Mouse (Mus musculus) heart, postnatal 36 days (tissue): ENCODE data around the gene Gm45618. TPM values are rescaled to one million over a fixed set of nuclear protein-coding genes. Genes with fewer than 3 reads are reported as not detected.
"Not testable (repeated sequence)": the region's sequence is repeated elsewhere in the genome, so short reads cannot be mapped to it uniquely, and the experiment has no call there.

Experiments used
- DNase-seq, 2 experiments: peaks; one replicate each; pipeline ENCODE4 v3.0.0; 2021 to 2022
- intact Hi-C: fragments of 180-260 bp; cut with DNase I; formaldehyde crosslinking; loops from one replicate; pipeline ENCODE4 v1.15.1; 2025
- total RNA-seq, 2 experiments: library from RNA; stranded (reverse); gene quantifications; 2 replicates each; pipeline ENCODE4 v1.2.3; 2021

Gene Gm45618
- total RNA-seq, result not detected

DNA sequence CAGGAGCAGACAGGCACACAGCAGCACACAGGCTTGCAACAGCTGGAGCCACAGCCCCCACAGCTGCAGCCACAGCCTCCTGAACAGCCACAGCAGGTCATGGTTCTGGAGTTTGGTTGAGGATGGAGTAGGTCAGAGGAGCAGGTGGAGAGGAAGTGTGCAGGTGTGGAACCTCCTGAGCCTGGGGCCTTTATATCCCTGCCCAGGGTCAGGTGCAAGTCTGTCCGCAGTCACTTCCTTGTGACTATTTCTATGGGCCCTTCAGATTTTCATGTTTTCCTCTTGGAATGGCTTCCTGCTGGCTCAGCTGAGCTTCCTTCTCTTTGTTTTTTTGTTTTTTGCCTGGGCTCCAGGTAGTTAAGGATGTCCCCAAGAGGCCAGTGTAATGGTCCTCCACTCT is at the start of gene Gm45618:
Gene Gm45618, minus strand, starts transcription at position 101 of the 400 bp plus-strand sequence.
- intact Hi-C loops, result not testable (repeated sequence)

DNA sequence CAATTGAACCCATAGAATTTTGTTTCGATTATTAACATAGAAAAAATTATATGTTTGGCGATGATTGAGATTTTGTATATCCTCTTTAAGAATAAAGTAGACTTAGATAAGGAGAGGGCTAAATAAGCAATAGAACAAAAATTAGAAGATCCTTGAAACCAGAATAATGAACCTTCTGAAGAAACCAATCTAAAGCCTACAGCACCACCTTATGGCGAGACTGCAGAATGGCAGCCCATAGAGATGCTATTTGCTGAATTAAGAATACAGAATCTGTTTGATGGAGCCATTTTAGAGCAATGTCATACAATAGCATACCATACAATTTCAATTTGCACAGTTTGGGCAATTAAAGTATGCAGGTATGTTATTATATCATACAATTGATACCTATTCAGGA is 49.3 kb upstream of the Gm45618 start:
- DNase-seq, result no peak
- intact Hi-C loops, result no loop called here

More for the DNA sequence above, at the start of gene Gm45618:
- not testable (repeated sequence) for DNase-seq

- DNase-seq, intact Hi-C loops: not testable (repeated sequence)
Observed at GRCm38 (mm10) chr7:142165639-142166038, 45.1 kb upstream of the Gm45618 start, which contains the start of gene Gm4553. TSS of gene Gm4553 (minus strand) at chr7:142165739.

- intact Hi-C loops, result no loop called here
- no peak for DNase-seq
Observed at GRCm38 (mm10) chr7:142159366-142159765, 38.8 kb upstream of the Gm45618 start.

DNA sequence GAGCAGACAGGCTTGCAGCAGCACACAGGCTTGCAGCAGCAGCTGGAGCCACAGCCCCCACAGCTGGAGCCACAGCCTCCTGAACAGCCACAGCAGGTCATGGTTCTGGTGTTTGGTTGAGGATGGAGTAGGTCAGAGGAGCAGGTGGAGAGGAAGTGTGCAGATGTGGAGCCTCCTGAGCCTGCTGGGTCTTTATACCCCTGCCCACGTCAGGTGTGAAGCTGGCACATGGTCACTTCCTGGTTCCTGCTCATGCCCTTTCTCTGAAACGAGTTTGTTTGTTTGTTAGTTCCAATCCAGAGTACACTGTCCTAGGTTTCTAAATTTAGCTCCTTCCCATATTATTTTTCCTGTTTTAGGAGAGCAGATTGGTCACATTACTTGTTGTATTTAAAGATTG is 36.5 kb upstream of the Gm45618 start, which contains the start of gene Gm29735:
Gene Gm29735, minus strand, starts transcription at position 101 of the 400 bp plus-strand sequence.
- DNase-seq, intact Hi-C loops: not testable (repeated sequence)

GRCm38 (mm10) chr7:142155308-142155707 is 34.8 kb upstream of the Gm45618 start:
- intact Hi-C loops, result no loop called here
- DNase-seq, result no peak

- intact Hi-C loops, result no loop called here
- DNase-seq, result no peak
Observed at GRCm38 (mm10) chr7:142152191-142152590, 31.7 kb upstream of the Gm45618 start.

DNA sequence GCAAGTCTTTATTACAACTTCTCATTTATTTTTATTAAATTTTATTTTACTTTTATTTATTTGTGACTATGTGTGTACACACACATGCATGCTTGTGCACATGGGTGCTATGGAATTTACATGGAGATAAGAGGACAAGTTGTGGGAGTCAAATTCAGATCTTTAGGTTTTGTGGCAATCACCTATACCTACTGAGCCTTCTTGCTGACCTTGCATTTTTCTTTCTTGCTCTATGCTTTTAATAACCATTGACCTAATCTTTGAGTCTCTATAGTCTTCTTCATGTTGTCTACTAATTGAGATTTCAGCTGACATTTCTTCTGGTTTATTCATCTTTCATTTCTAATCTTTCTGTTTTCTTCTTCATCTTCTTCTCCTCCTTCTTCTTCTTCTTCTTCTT is 28.1 kb upstream of the Gm45618 start:
- intact Hi-C loops, result no loop called here
- no peak for DNase-seq

GRCm38 (mm10) chr7:142146033-142146432 is 25.5 kb upstream of the Gm45618 start:
- peak; percentile 26 to 36 for DNase-seq
- intact Hi-C loops, result loop anchor here (1.0 kb wide), 2 partner anchors 103 to 138 kb away; no protein-coding TSS in a partner anchor

GRCm38 (mm10) chr7:142145413-142145940 is 24.9 kb upstream of the Gm45618 start:
- no peak for DNase-seq
- intact Hi-C loops, result no loop called here

- intact Hi-C loops, result no loop called here
Observed at GRCm38 (mm10) chr7:142144507-142144906, 24.0 kb upstream of the Gm45618 start, which contains the start of gene Gm45337. TSS of gene Gm45337 (minus strand) at chr7:142144607.

GRCm38 (mm10) chr7:142143506-142144010 is 23.0 kb upstream of the Gm45618 start:
- intact Hi-C loops, result not testable (repeated sequence)

More at GRCm38 (mm10) chr7:142144507-142144906, 24.0 kb upstream of the Gm45618 start, which contains the start of gene Gm45337:
- DNase-seq, result no peak

GRCm38 (mm10) chr7:142140696-142141095 is 20.2 kb upstream of the Gm45618 start:
- intact Hi-C loops, result no loop called here
- DNase-seq, result no peak

More at GRCm38 (mm10) chr7:142143506-142144010, 23.0 kb upstream of the Gm45618 start:
- not testable (repeated sequence) for DNase-seq

DNA sequence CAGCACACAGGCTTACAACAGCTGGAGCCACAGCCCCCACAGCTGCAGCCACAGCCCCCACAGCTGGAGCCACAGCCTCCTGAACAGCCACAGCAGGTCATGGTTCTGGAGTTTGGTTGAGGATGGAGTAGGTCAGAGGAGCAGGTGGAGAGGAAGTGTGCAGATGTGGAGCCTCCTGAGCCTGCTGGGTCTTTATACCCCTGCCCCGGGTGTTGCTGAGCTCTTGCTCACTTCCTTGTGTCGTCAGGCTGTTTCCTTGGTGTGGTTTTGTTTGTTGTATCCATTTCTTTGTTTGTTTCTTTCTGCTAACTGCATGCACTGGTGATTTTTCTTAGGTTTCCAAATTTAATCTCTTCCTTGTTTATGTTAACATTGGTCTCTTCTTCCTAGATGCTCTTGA is 15.4 kb upstream of the Gm45618 start, which contains the start of gene Gm39115:
Gene Gm39115, minus strand, starts transcription at position 101 of the 400 bp plus-strand sequence.
- DNase-seq, intact Hi-C loops: not testable (repeated sequence)

DNA sequence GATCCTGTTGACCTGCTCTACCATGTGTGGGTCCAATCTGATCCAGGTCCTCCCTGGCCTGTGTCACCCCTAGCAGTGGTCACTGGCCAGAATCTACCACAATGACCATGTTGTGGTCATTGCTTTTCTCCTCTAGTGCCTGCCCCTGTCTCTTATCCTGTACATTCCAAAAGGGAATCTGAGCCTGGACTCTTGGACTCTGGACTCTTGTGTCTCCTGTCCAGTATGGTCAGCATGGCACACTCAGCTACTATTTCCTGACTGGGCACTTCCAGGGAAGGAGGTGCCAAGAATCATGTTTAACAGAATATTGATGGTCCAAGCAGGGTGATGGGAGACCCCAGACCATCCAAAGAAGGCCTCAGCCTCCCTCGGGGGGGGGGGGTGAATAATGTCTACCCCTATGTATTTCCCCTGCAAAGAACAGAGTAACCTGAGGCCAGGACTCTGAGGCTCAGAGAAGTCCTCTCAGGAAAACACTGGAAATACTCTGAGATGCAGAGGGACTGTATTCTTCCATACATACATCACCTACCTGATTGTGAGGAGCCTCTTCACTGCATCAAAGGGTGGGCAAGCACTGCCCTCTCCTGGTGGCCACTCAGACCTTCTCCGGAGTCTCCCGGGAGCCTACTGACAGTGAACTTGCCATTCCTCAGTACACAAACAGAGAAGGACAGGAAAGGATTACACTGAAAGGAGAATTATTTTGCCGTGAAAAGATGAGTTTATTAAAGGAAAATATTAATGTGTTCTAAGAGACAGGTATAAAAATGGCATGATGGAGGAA is 13.9 kb upstream of the Gm45618 start:
- intact Hi-C loops, result no loop called here
- DNase-seq, result no peak

- intact Hi-C loops, result no loop called here
- no peak for DNase-seq
Observed at GRCm38 (mm10) chr7:142128843-142129242, 8.3 kb upstream of the Gm45618 start.

GRCm38 (mm10) chr7:142119632-142120031 is 897 bp downstream of the Gm45618 start:
- DNase-seq, result no peak
- intact Hi-C loops, result no loop called here

GRCm38 (mm10) chr7:142104747-142105146 is 15.8 kb downstream of the Gm45618 start:
- intact Hi-C loops, result no loop called here
- DNase-seq, result no peak

GRCm38 (mm10) chr7:142097776-142098175 is 22.8 kb downstream of the Gm45618 start:
- DNase-seq, result peak; percentile 84 to 85
- intact Hi-C loops, result loop anchor here (1.0 to 5.0 kb wide), 3 partner anchors 35 to 145 kb away; partner anchors contain the start of gene Mob2

DNA sequence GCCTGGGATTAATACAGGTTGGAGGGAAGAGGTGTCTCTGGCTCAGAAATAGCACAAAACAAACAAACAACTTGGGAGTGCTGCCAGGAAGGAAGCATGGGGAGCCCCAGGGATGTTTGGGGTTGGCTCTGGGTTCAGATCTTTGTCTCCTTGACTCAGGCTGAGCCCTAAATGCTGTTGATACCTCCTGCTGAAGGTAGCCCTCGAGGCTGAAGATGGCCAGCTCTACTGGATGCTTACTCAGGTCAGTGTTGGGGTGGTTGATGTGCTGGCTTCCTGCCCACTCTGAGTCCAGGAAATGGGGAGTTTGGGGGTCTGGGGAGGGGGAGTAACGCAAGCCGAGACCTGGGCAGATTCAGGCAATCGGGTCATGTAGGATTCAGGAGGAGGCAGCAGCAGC is 23.8 kb downstream of the Gm45618 start:
- DNase-seq, result no peak
- intact Hi-C loops, result loop anchor here (1.0 to 5.0 kb wide), 3 partner anchors 25 to 144 kb away; partner anchors contain the start of gene Mob2
